ENCODE assay signal across 19 mouse cellular contexts in the genomic region with DNA sequence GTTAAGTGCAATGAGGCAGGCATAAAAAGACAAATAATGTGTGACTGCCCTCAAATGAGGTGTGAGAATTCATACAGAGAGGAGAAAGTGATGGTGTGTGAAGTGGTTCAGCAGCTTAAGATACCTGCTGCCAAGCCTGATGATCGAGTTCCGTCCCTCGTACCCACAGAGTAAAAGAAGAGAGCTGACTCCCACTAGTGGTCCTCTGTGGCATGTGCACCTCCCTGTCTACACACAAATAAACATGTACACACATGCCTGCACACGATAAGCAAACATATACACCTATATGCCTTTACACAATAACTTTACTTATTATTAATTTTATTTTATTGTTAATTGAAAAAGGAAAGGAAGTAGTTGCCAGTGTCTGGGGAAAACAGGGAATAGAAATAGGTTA. TPM values are rescaled to one million over a fixed set of nuclear protein-coding genes. Genes with fewer than 3 reads are reported as not detected.
DNase-seq lines count a peak whose midpoint lies in the region; ATAC-seq and TF ChIP-seq lines count a peak whose summit lies in the region.
"Had no signal": no experiment of that assay in that cellular context is flagged by ENCODE, and none has a peak within 500 bp of the region (broad histone marks: within the 10 kb centered on the region; RNA-seq: fewer than 3 reads in every experiment).

No protein-coding gene starts in this region.

- no peaks in the 10 kb centered on the region for H3K4me1 ChIP-seq in hindbrain, postnatal 0 days (ENCODE audit: insufficient read depth, low read length)
- no peaks in the 10 kb centered on the region for H3K4me1 ChIP-seq in hindbrain, embryonic 13.5 days (replicated peaks)
- H3K4me1 ChIP-seq in lung, embryonic 14.5 days (ENCODE audit: insufficient read depth): no peaks in the 10 kb centered on the region
- H3K4me1 ChIP-seq: hindbrain, embryonic 15.5 days; limb, embryonic 15.5 days had no signal

- no peak overlapping the region for H3K4me3 ChIP-seq in hindbrain, postnatal 0 days (ENCODE audit: low read length)
- H3K4me3 ChIP-seq in hindbrain, embryonic 13.5 days: no peak overlapping the region
- no peak overlapping the region for H3K4me3 ChIP-seq in lung, embryonic 14.5 days (ENCODE audit: low read depth, low read length)
- H3K4me3 ChIP-seq: embryonic facial prominence, embryonic 15.5 days; hindbrain, embryonic 15.5 days; limb, embryonic 15.5 days had no signal

- ATAC-seq in hindbrain, postnatal 0 days: no peak
- ATAC-seq in hindbrain, embryonic 13.5 days (ENCODE audit: low FRiP score): no peak
- ATAC-seq in lung, embryonic 14.5 days (ENCODE audit: insufficient read depth): no peak
- 0 out of 2 replicates have a peak, but pooled peaks have one; percentile 54 for ATAC-seq in megakaryocyte-erythroid progenitor cell, adult 5-6 weeks (replicated peaks; ENCODE audit: low FRiP score, low TSS enrichment, poor library complexity, severe bottlenecking)

- H3K36me3 ChIP-seq in hindbrain, postnatal 0 days (ENCODE audit: insufficient read depth, low read length): no peaks in the 10 kb centered on the region
- H3K36me3 ChIP-seq in hindbrain, embryonic 13.5 days: no peaks in the 10 kb centered on the region
- H3K36me3 ChIP-seq in lung, embryonic 14.5 days (ENCODE audit: insufficient read depth): no peaks in the 10 kb centered on the region
- H3K36me3 ChIP-seq: embryonic facial prominence, embryonic 15.5 days; hindbrain, embryonic 15.5 days; limb, embryonic 15.5 days had no signal

- WGBS in hindbrain, postnatal 0 days: 86% methylated on average over 4 of the region's 4 CpGs
- 95% methylated on average over 4 of the region's 4 CpGs for WGBS in hindbrain, embryonic 13.5 days
- 86% methylated on average over 4 of the region's 4 CpGs for WGBS in lung, embryonic 14.5 days

- H3K4me2 ChIP-seq in hindbrain, postnatal 0 days (ENCODE audit: low read depth, low read length): no peak overlapping the region
- no peak overlapping the region for H3K4me2 ChIP-seq in hindbrain, embryonic 13.5 days
- no peak overlapping the region for H3K4me2 ChIP-seq in lung, embryonic 14.5 days
- H3K4me2 ChIP-seq: embryonic facial prominence, embryonic 15.5 days; hindbrain, embryonic 15.5 days; limb, embryonic 15.5 days had no signal

- TF ChIP-seq CTCF in hindbrain, postnatal 0 days (IDR thresholded peaks at IDR 0.05; ENCODE audit: low read depth): peak; percentile 18; the same call in 1 of the 2 replicates
- TF ChIP-seq CTCF in lung, embryonic 14.5 days (IDR thresholded peaks at IDR 0.05; ENCODE audit: low read depth): peak; percentile 26

- H3K9me3 ChIP-seq in hindbrain, postnatal 0 days (ENCODE audit: low read length): no peaks in the 10 kb centered on the region
- no peaks in the 10 kb centered on the region for H3K9me3 ChIP-seq in hindbrain, embryonic 13.5 days
- H3K9me3 ChIP-seq in lung, embryonic 14.5 days (ENCODE audit: low read depth, low read length): no peaks in the 10 kb centered on the region
- H3K9me3 ChIP-seq: embryonic facial prominence, embryonic 15.5 days; hindbrain, embryonic 15.5 days; limb, embryonic 15.5 days had no signal

- DNase-seq in hindbrain, postnatal 0 days (ENCODE audit: low spot score): no peak
- no peak for DNase-seq in lung, embryonic 14.5 days
- DNase-seq in lung, postnatal 36 days: no peak
- DNase-seq in ES-CJ7 (ENCODE audit: low read depth, low spot score): peak; percentile 23
- DNase-seq in heart, adult 9 months (ENCODE audit: low spot score in 2 of 2): no peak
- no peak for DNase-seq in adrenal gland, postnatal 14 days
- DNase-seq: adrenal gland, postnatal 25 days; cerebellum, postnatal 10 days; embryo, embryonic 11 days; gastrocnemius, postnatal 10 days; kidney, adult 8-10 months; kidney, postnatal 25 days; right cerebral cortex, postnatal 4 days; thymus, adult 2 months had no signal

- H3K27me3 ChIP-seq in hindbrain, postnatal 0 days (ENCODE audit: insufficient read depth, low read length): no peaks in the 10 kb centered on the region
- no peaks in the 10 kb centered on the region for H3K27me3 ChIP-seq in hindbrain, embryonic 13.5 days
- H3K27me3 ChIP-seq in lung, embryonic 14.5 days (ENCODE audit: insufficient read depth, low read length): no peaks in the 10 kb centered on the region
- H3K27me3 ChIP-seq: embryonic facial prominence, embryonic 15.5 days; hindbrain, embryonic 15.5 days; limb, embryonic 15.5 days had no signal

- no peak overlapping the region for H3K27ac ChIP-seq in hindbrain, postnatal 0 days
- H3K27ac ChIP-seq in hindbrain, embryonic 13.5 days: no peak overlapping the region
- H3K27ac ChIP-seq in lung, embryonic 14.5 days (ENCODE audit: low read depth): no peak overlapping the region
- H3K27ac ChIP-seq: embryonic facial prominence, embryonic 15.5 days; hindbrain, embryonic 15.5 days; limb, embryonic 15.5 days had no signal

- no peak overlapping the region for H3K9ac ChIP-seq in hindbrain, postnatal 0 days (replicated peaks; ENCODE audit: low read length)
- H3K9ac ChIP-seq in hindbrain, embryonic 13.5 days: no peak overlapping the region
- H3K9ac ChIP-seq in lung, embryonic 14.5 days: no peak overlapping the region
- H3K9ac ChIP-seq: embryonic facial prominence, embryonic 15.5 days; hindbrain, embryonic 15.5 days; limb, embryonic 15.5 days had no signal

RNA-seq across cellular contexts. Expression of gene Rb1, which starts 20.0 kb away (rescaled TPM):
- 23.9 and 31.8 TPM in 2 replicates for total RNA-seq in hindbrain, postnatal 0 days (2014; rRNA removed)
- polyA plus RNA-seq in hindbrain, postnatal 0 days (2015; fragmentation: Nextera tagmentation; extraction: Ambion mirVana): 18.1 and 19.6 TPM in 2 replicates
- 21.8 and 22.4 TPM in 2 replicates for polyA plus RNA-seq in hindbrain, embryonic 13.5 days (2015; fragmentation: Nextera tagmentation; extraction: Ambion mirVana)
- polyA plus RNA-seq in lung, embryonic 14.5 days (2014; fragmentation: Nextera tagmentation; extraction: Ambion mirVana): 19.3 and 23.9 TPM in 2 replicates
- total RNA-seq in megakaryocyte-erythroid progenitor cell, adult 5-6 weeks (2014; fragmentation: Nextera tagmentation): 48.3 and 62.1 TPM in 2 replicates
- total RNA-seq in megakaryocyte-erythroid progenitor cell, adult 5-6 weeks (2017): 28.6 and 29.6 TPM in 2 replicates
- 25.8 and 27.1 TPM in 2 replicates for total RNA-seq in adrenal gland, postnatal 14 days (2021)

RNA-seq across cellular contexts. Expression of gene Itm2b, which starts 39.5 kb away (rescaled TPM):
- 446 TPM in 2 replicates for total RNA-seq in hindbrain, postnatal 0 days (2014; rRNA removed)
- 1,059 and 1,161 TPM in 2 replicates for polyA plus RNA-seq in hindbrain, postnatal 0 days (2015; fragmentation: Nextera tagmentation; extraction: Ambion mirVana)
- 592 and 627 TPM in 2 replicates for polyA plus RNA-seq in hindbrain, embryonic 13.5 days (2015; fragmentation: Nextera tagmentation; extraction: Ambion mirVana)
- 630 and 663 TPM in 2 replicates for polyA plus RNA-seq in lung, embryonic 14.5 days (2014; fragmentation: Nextera tagmentation; extraction: Ambion mirVana)
- total RNA-seq in megakaryocyte-erythroid progenitor cell, adult 5-6 weeks (2014; fragmentation: Nextera tagmentation): 241 and 252 TPM in 2 replicates
- total RNA-seq in megakaryocyte-erythroid progenitor cell, adult 5-6 weeks (2017): 431 and 507 TPM in 2 replicates
- 848 and 849 TPM in 2 replicates for total RNA-seq in adrenal gland, postnatal 14 days (2021)
